Mouse (Mus musculus) lung, adult 2 months (tissue): ENCODE results near the gene Ccdc191. TPM values are rescaled to one million over a fixed set of nuclear protein-coding genes. Genes with fewer than 3 reads are reported as not detected.

Source experiments
- DNase-seq: peaks from one replicate; pipeline ENCODE4 v3.0.0; 2022
- H3K4me1 ChIP-seq: fragments of 200-500 bp; 2 replicates; pipeline ENCODE4 v1.6.1; 2011; ENCODE audit warnings: low read length; ENCODE audit not compliant: control insufficient read depth, insufficient read depth
- H3K4me3 ChIP-seq: fragments of 200-500 bp; replicated peaks from 2 replicates; pipeline ENCODE3; 2011; ENCODE audit warnings: low read depth, mild to moderate bottlenecking, control low read depth, low read length; ENCODE audit errors: extremely low read depth
- CTCF ChIP-seq: fragments of 200-500 bp; IDR thresholded peaks from 2 replicates; pipeline ENCODE4 v1.5.1; 2011; ENCODE audit warnings: mild to moderate bottlenecking, low read length, control low read depth; ENCODE audit not compliant: insufficient read depth
- POLR2A ChIP-seq: fragments of 200-500 bp; IDR thresholded peaks from 2 replicates; pipeline ENCODE4 v1.6.1; 2011; ENCODE audit warnings: low read depth, mild to moderate bottlenecking, control low read depth, low read length, borderline replicate concordance; ENCODE audit errors: extremely low read depth
- WGBS: fragments of 180-500 bp; shearing (Covaris S2); methylation state at CpG from one replicate; pipeline ENCODE4 v1.1.7; 2018; 5-methylcytosine and 5-hydroxymethylcytosine counted together
- polyA plus RNA-seq: library from polyadenylated mRNA; depleted of rRNA; stranded (reverse); fragments of >200 nt; gene quantifications from 2 replicates; pipeline ENCODE4 v1.2.3, GENCODE M21; 2012

Gene Ccdc191
- polyA plus RNA-seq, 1 experiment, result 2.1 TPM

- Histone ChIP-seq H3K4me1 (no peaks in the 10 kb centered on the region), H3K4me3 (no peak overlapping the region)
- DNase-seq, result no peak
- WGBS, result 76% methylated on average over 3 of the region's 3 CpGs
- no peak for TF ChIP-seq POLR2A
- TF ChIP-seq CTCF, result no peak
Measured at GRCm38 (mm10) chr16:43945351-43945750, 55.8 kb downstream of the Ccdc191 start.

- Histone ChIP-seq H3K4me3 (no peak overlapping the region), H3K4me1 (no peaks in the 10 kb centered on the region)
- no peak for DNase-seq
- no peak for TF ChIP-seq POLR2A
- no peak for TF ChIP-seq CTCF
- WGBS, result 37% methylated on average over 3 of the region's 3 CpGs
Measured at GRCm38 (mm10) chr16:43945869-43946268, 56.3 kb downstream of the Ccdc191 start.

GRCm38 (mm10) chr16:43951591-43951990 is 62.0 kb downstream of the Ccdc191 start:
- TF ChIP-seq CTCF (no peak), POLR2A (no peak)
- WGBS, result 58% methylated on average over 4 of the region's 4 CpGs
- Histone ChIP-seq H3K4me3 (no peak overlapping the region), H3K4me1 (no peaks in the 10 kb centered on the region)
- DNase-seq, result no peak

GRCm38 (mm10) chr16:43954913-43955312 is 65.3 kb downstream of the Ccdc191 start:
- Histone ChIP-seq H3K4me1 (no peaks in the 10 kb centered on the region), H3K4me3 (no peak overlapping the region)
- no peak for TF ChIP-seq POLR2A
- TF ChIP-seq CTCF, result no peak
- WGBS, result 52% methylated on average over 6 of the region's 6 CpGs
- no peak for DNase-seq

GRCm38 (mm10) chr16:43958038-43958437 is 68.4 kb downstream of the Ccdc191 start:
- 87% methylated on average over 4 of the region's 4 CpGs for WGBS
- no peak for DNase-seq
- no peak for TF ChIP-seq POLR2A
- TF ChIP-seq CTCF, result no peak
- H3K4me1 ChIP-seq, result no peaks in the 10 kb centered on the region
- no peak overlapping the region for H3K4me3 ChIP-seq

GRCm38 (mm10) chr16:43963291-43963690 is 73.7 kb downstream of the Ccdc191 start:
- H3K4me1 ChIP-seq, result no peaks in the 10 kb centered on the region
- TF ChIP-seq CTCF (no peak), POLR2A (no peak)
- H3K4me3 ChIP-seq, result no peak overlapping the region
- WGBS, result 93% methylated on average over 9 of the region's 9 CpGs
- no peak for DNase-seq

GRCm38 (mm10) chr16:43963780-43964179 is 74.2 kb downstream of the Ccdc191 start:
- no peaks in the 10 kb centered on the region for H3K4me1 ChIP-seq
- H3K4me3 ChIP-seq, result no peak overlapping the region
- DNase-seq, result no peak
- TF ChIP-seq POLR2A (no peak), CTCF (no peak)
- 91% methylated on average over 3 of the region's 3 CpGs for WGBS

- TF ChIP-seq CTCF (no peak), POLR2A (no peak)
- no peak for DNase-seq
- no peaks in the 10 kb centered on the region for H3K4me1 ChIP-seq
- WGBS, result 71% methylated on average over 13 of the region's 13 CpGs
- H3K4me3 ChIP-seq, result no peak overlapping the region
Measured at GRCm38 (mm10) chr16:43965781-43966389, 76.3 kb downstream of the Ccdc191 start.

- Histone ChIP-seq H3K4me3 (no peak overlapping the region), H3K4me1 (no peaks in the 10 kb centered on the region)
- TF ChIP-seq CTCF (no peak), POLR2A (no peak)
- no peak for DNase-seq
- 64% methylated on average over 3 of the region's 3 CpGs for WGBS
Measured at GRCm38 (mm10) chr16:43970426-43970825, 80.8 kb downstream of the Ccdc191 start.

- DNase-seq, result no peak
- Histone ChIP-seq H3K4me3 (no peak overlapping the region), H3K4me1 (no peaks in the 10 kb centered on the region)
- TF ChIP-seq POLR2A (no peak), CTCF (no peak)
- 89% methylated on average over 11 of the region's 11 CpGs for WGBS
Measured at GRCm38 (mm10) chr16:43971189-43971588, 81.6 kb downstream of the Ccdc191 start.

GRCm38 (mm10) chr16:43971741-43972140 is 82.1 kb downstream of the Ccdc191 start:
- no peaks in the 10 kb centered on the region for H3K4me1 ChIP-seq
- WGBS, result 66% methylated on average over 9 of the region's 9 CpGs
- no peak for DNase-seq
- no peak overlapping the region for H3K4me3 ChIP-seq
- TF ChIP-seq CTCF, result no peak
- no peak for TF ChIP-seq POLR2A
